Mouse (Mus musculus) MEL (cell line): Measurements from ENCODE around the gene Ubap2l. TPM values are rescaled to one million over a fixed set of nuclear protein-coding genes. Genes with fewer than 3 reads are reported as not detected.
A peak's percentile ranks its signal among the peaks of the same experiment; 100 is the strongest.

ENCODE experiments used
- DNase-seq: peaks from one replicate; pipeline ENCODE4 v3.0.0; 2011; ENCODE audit warnings: low read depth, low spot score
- H3K27ac ChIP-seq: 2 replicates; pipeline ENCODE4 v1.5.1; 2012; ENCODE audit warnings: low read depth, mild to moderate bottlenecking, control low read depth, low read length, moderate library complexity; ENCODE audit not compliant: control insufficient read depth
- H3K27me3 ChIP-seq, 2 experiments: fragments of 150-350 bp in 1 of 2; sonication (generic) in 1 of 2; 2 replicates each; pipeline ENCODE4 v1.6.1; 2012; ENCODE audit warnings: low read length in 2 of 2, mild to moderate bottlenecking in 2 of 2, improper control_type of control experiment in 1 of 2, moderate library complexity in 1 of 2; ENCODE audit not compliant: insufficient read depth in 2 of 2, control insufficient read depth in 1 of 2
- H3K36me3 ChIP-seq, 2 experiments: 2 replicates each; pipeline ENCODE4 v1.6.1; 2012 to 2014; ENCODE audit warnings: low read length in 2 of 2, improper control_type of control experiment in 1 of 2, inconsistent platforms in 1 of 2, mild to moderate bottlenecking in 1 of 2; ENCODE audit not compliant: insufficient read depth in 2 of 2, control insufficient read depth in 1 of 2
- H3K4me1 ChIP-seq, 2 experiments: fragments of 150-350 bp in 1 of 2; sonication (generic) in 1 of 2; 2 replicates each; pipeline ENCODE4 v1.6.1; 2012; ENCODE audit warnings: low read length in 2 of 2, improper control_type of control experiment in 1 of 2, mild to moderate bottlenecking in 1 of 2; ENCODE audit not compliant: insufficient read depth in 2 of 2, control insufficient read depth in 1 of 2
- H3K4me3 ChIP-seq, 2 experiments: fragments of 150-350 bp in 1 of 2; sonication (generic) in 1 of 2; 2 replicates each; pipeline ENCODE4 v1.5.1; 2012; ENCODE audit warnings: low read depth in 2 of 2, low read length in 2 of 2, mild to moderate bottlenecking in 2 of 2, moderate library complexity in 2 of 2, control low read depth in 1 of 2, improper control_type of control experiment in 1 of 2; ENCODE audit not compliant: control insufficient read depth in 1 of 2, insufficient read depth in 1 of 2
- H3K79me2 ChIP-seq: 2 replicates; pipeline ENCODE4 v1.6.1; 2012; ENCODE audit warnings: mild to moderate bottlenecking, low read length, moderate library complexity; ENCODE audit not compliant: control insufficient read depth, poor library complexity, insufficient read depth
- H3K9ac ChIP-seq: 2 replicates; pipeline ENCODE4 v1.6.1; 2012; ENCODE audit warnings: low read depth, mild to moderate bottlenecking, control low read depth, low read length, moderate library complexity; ENCODE audit not compliant: control insufficient read depth, poor library complexity, severe bottlenecking
- H3K9me3 ChIP-seq: fragments of 150-350 bp; sonication (generic); replicated peaks from 2 replicates; pipeline ENCODE4 v1.6.1; 2012; ENCODE audit warnings: mild to moderate bottlenecking, low read length, improper control_type of control experiment, moderate library complexity; ENCODE audit not compliant: insufficient read depth
- CTCF ChIP-seq, 3 experiments: IDR thresholded peaks in 2 of 3; conservative IDR thresholded peaks in 1 of 3; 2 replicates each; pipeline ENCODE4 v1.5.1; 2011 to 2012; ENCODE audit warnings: low read length in 3 of 3, low read depth in 2 of 3, mild to moderate bottlenecking in 2 of 3, improper control_type of control experiment in 1 of 3, inconsistent platforms in 1 of 3, mixed read lengths in 1 of 3, moderate library complexity in 1 of 3; ENCODE audit not compliant: control insufficient read depth in 1 of 3, insufficient read depth in 1 of 3, poor library complexity in 1 of 3, severe bottlenecking in 1 of 3
- GABPA ChIP-seq: IDR thresholded peaks from 2 replicates; pipeline ENCODE4 v1.6.1; 2012; ENCODE audit warnings: low read depth, mild to moderate bottlenecking, inconsistent platforms, low read length, improper control_type of control experiment, moderate library complexity
- JUND ChIP-seq: IDR thresholded peaks from 2 replicates; pipeline ENCODE4 v1.6.1; 2011; ENCODE audit warnings: low read depth, mild to moderate bottlenecking, improper control_type of control experiment, low read length
- MAFK ChIP-seq: IDR thresholded peaks from 2 replicates; pipeline ENCODE4 v1.6.1; 2011; ENCODE audit warnings: low read depth, mild to moderate bottlenecking, low read length, improper control_type of control experiment, borderline replicate concordance
- MAZ ChIP-seq: IDR thresholded peaks from 2 replicates; pipeline ENCODE4 v1.6.1; 2012; ENCODE audit warnings: low read depth, mild to moderate bottlenecking, inconsistent platforms, low read length, improper control_type of control experiment
- MXI1 ChIP-seq: IDR thresholded peaks from 2 replicates; pipeline ENCODE4 v1.6.1; 2011; ENCODE audit warnings: mild to moderate bottlenecking, low read depth, low read length, improper control_type of control experiment
- MYB ChIP-seq: IDR thresholded peaks from 2 replicates; pipeline ENCODE4 v1.6.1; 2011; ENCODE audit warnings: mild to moderate bottlenecking, low read depth, low read length, improper control_type of control experiment
- RAD21 ChIP-seq: IDR thresholded peaks from 2 replicates; pipeline ENCODE4 v1.6.1; 2011; ENCODE audit warnings: mild to moderate bottlenecking, low read depth, low read length, improper control_type of control experiment
- RCOR1 ChIP-seq: IDR thresholded peaks from 2 replicates; pipeline ENCODE4 v1.6.1; 2012; ENCODE audit warnings: low read depth, mild to moderate bottlenecking, inconsistent platforms, low read length, improper control_type of control experiment
- SMC3 ChIP-seq: IDR thresholded peaks from 2 replicates; pipeline ENCODE4 v1.6.1; 2011; ENCODE audit warnings: low read depth, low read length, improper control_type of control experiment
- UBTF ChIP-seq: IDR thresholded peaks from 2 replicates; pipeline ENCODE4 v1.6.1; 2012; ENCODE audit warnings: low read depth, mild to moderate bottlenecking, inconsistent platforms, low read length, improper control_type of control experiment, moderate library complexity, borderline replicate concordance; ENCODE audit not compliant: insufficient read depth
- USF1 ChIP-seq: IDR thresholded peaks from 2 replicates; pipeline ENCODE4 v1.6.1; 2014; ENCODE audit warnings: low read depth, mild to moderate bottlenecking, inconsistent platforms, low read length, improper control_type of control experiment, moderate library complexity
- USF2 ChIP-seq, 2 experiments: IDR thresholded peaks; 2 replicates each; pipeline ENCODE4 v1.6.1; 2011 to 2012; ENCODE audit warnings: improper control_type of control experiment in 2 of 2, low read length in 2 of 2, borderline replicate concordance in 1 of 2, inconsistent platforms in 1 of 2, low read depth in 1 of 2, mild to moderate bottlenecking in 1 of 2; ENCODE audit not compliant: insufficient read depth in 1 of 2
- ZC3H11A ChIP-seq: IDR thresholded peaks from 2 replicates; pipeline ENCODE4 v1.6.1; 2012; ENCODE audit warnings: low read depth, mild to moderate bottlenecking, inconsistent platforms, low read length, improper control_type of control experiment
- ZKSCAN1 ChIP-seq: IDR thresholded peaks from 2 replicates; pipeline ENCODE4 v1.6.1; 2012; ENCODE audit warnings: low read depth, mild to moderate bottlenecking, inconsistent platforms, low read length, improper control_type of control experiment, moderate library complexity
- ZNF384 ChIP-seq: IDR thresholded peaks from 2 replicates; pipeline ENCODE4 v1.6.1; 2012; ENCODE audit warnings: low read depth, mild to moderate bottlenecking, inconsistent platforms, low read length, improper control_type of control experiment
- polyA plus RNA-seq, 2 experiments: library from polyadenylated mRNA; stranded (reverse) in 1 of 2; unstranded in 1 of 2; fragments of >175 nt in 1 of 2; fragments of >200 nt in 1 of 2; gene quantifications; 2 replicates each; pipeline versions ENCODE4 v1.2.1 to v1.2.4; 2012; ENCODE audit warnings: low replicate concordance in 2 of 2, low read depth in 1 of 2; ENCODE audit not compliant: insufficient read length in 2 of 2, insufficient read depth in 1 of 2, missing spikeins in 1 of 2
- total RNA-seq: library from RNA; depleted of rRNA; stranded (reverse); fragments of 300-350 nt; gene quantifications from 2 replicates; pipeline ENCODE4 v1.2.3, GENCODE M21; 2012

Ubap2l gene
- total and polyA plus RNA-seq, 3 experiments, result 107 to 442 (median 247) TPM

DNA sequence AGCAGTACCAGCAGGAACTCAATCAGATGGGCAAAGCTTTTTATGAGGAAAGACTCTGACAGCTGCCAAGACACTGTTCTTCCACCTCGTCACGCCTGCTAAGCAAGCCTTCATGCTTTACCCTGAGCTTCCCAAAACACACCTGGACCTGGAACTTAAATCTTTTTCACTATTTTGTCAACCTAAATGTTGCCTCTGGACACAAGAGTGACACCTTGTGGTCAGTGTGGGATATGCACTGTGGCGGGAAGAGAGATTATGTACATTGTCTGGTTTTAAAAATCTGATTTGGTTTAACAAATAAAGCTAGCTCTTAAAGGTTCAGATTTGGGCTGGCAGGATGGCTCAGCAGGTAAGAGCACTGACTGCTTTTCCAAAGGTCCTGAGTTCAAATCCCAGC is 13.1 kb upstream of the Ubap2l start:
- H3K79me2 ChIP-seq, result no peaks in the 10 kb centered on the region
- TF ChIP-seq RAD21 (peak; percentile 52), CTCF (IDR thresholded peaks at IDR 0.05 in 2 of 3, conservative IDR thresholded peaks at IDR 0.05 in 1 of 3; ENCODE audit: control insufficient read depth in 1 of 3, insufficient read depth in 1 of 3, low read depth in 2 of 3, low read length in 3 of 3, poor library complexity in 1 of 3, severe bottlenecking in 1 of 3) (peak; percentile 67 to 99 (median 85)), UBTF (no peak), SMC3 (peak; percentile 76), RCOR1 (peak; percentile 62; the same call in 1 of the 2 replicates), ZC3H11A (0 out of 2 replicates have a peak, but pooled peaks have one; percentile 14), USF2 (IDR thresholded peaks at IDR 0.05; ENCODE audit: borderline replicate concordance in 1 of 2, insufficient read depth in 1 of 2, low read depth in 1 of 2, low read length in 2 of 2) (no peak)
- TF ChIP-seq, all 39 proteins: peak for 5
- H3K4me1 ChIP-seq, result no peaks in the 10 kb centered on the region
- H3K27ac ChIP-seq, result no peak overlapping the region
- H3K36me3 ChIP-seq, result peaks cover 0 to 2% of the 10 kb centered on the region in 2 experiments; a peak in 1 of 4 replicates
- no peaks in the 10 kb centered on the region for H3K27me3 ChIP-seq
- no peak overlapping the region for H3K9ac ChIP-seq
- no peak overlapping the region for H3K4me3 ChIP-seq
- DNase-seq, result peak; percentile 82
- H3K9me3 ChIP-seq, result no peaks in the 10 kb centered on the region

DNA sequence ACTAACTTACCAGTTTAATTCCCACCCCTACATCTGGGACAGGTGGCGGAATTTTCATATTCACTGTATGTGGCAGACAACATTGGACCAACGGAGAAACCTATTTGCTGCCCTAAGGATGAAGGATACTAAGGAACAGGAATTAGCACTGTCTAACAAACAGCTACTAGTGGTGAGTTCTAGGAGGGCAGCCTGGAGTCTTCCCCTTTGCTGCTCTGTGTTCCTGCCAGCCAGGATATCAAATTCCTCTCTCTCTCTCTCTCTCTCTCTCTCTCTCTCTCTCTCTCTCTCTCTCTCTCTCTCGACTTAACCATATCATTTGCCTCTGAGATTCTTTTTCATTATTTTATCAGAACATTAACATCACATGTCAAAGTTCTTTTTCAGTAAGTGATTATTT is 12.0 kb upstream of the Ubap2l start:
- Histone ChIP-seq H3K4me1 (no peaks in the 10 kb centered on the region), H3K79me2 (no peaks in the 10 kb centered on the region), H3K36me3 (peaks cover 0 to 6% of the 10 kb centered on the region in 2 experiments; a peak in 2 of 4 replicates), H3K27me3 (no peaks in the 10 kb centered on the region), H3K9ac (no peak overlapping the region), H3K27ac (no peak overlapping the region), H3K9me3 (no peaks in the 10 kb centered on the region), H3K4me3 (no peak overlapping the region)
- TF ChIP-seq JUND, result peak; percentile 74; the same call in 1 of the 2 replicates
- TF ChIP-seq USF2 (IDR thresholded peaks at IDR 0.05; ENCODE audit: borderline replicate concordance in 1 of 2, insufficient read depth in 1 of 2, low read depth in 1 of 2, low read length in 2 of 2), result no peak
- peak; percentile 44 for DNase-seq

- no peak for DNase-seq
- TF ChIP-seq MAZ (no peak), ZNF384 (no peak), GABPA (no peak), MYB (no peak), ZKSCAN1 (no peak), MXI1 (no peak), MAFK (no peak), USF1 (no peak)
- TF ChIP-seq, all 39 proteins: peak for 0
- H3K36me3 ChIP-seq, result peaks cover 0 to 18% of the 10 kb centered on the region in 2 experiments; a peak in 2 of 4 replicates
Measured at GRCm38 (mm10) chr3:90062539-90062938, 10.1 kb upstream of the Ubap2l start.

More at GRCm38 (mm10) chr3:90062539-90062938, 10.1 kb upstream of the Ubap2l start:
- H3K4me3 ChIP-seq, result no peak overlapping the region
- H3K27ac ChIP-seq, result no peak overlapping the region
- no peaks in the 10 kb centered on the region for H3K27me3 ChIP-seq
- no peaks in the 10 kb centered on the region for H3K9me3 ChIP-seq
- H3K9ac ChIP-seq, result no peak overlapping the region
- H3K4me1 ChIP-seq, result no peaks in the 10 kb centered on the region
- no peaks in the 10 kb centered on the region for H3K79me2 ChIP-seq
